Mouse (Mus musculus): ENCODE measurements at regions not wholly inside any gene's neighbourhood (a gene's known extent, or its start where the extent isn't known, plus 50 kb on each side); places are given as distances from the start of the nearest gene placed in this dataset.

GRCm38 (mm10) chr8:112212170-112212569 lies 197.3 kb upstream of the Gm6793 start:
- DNase-seq, result no peak

DNA sequence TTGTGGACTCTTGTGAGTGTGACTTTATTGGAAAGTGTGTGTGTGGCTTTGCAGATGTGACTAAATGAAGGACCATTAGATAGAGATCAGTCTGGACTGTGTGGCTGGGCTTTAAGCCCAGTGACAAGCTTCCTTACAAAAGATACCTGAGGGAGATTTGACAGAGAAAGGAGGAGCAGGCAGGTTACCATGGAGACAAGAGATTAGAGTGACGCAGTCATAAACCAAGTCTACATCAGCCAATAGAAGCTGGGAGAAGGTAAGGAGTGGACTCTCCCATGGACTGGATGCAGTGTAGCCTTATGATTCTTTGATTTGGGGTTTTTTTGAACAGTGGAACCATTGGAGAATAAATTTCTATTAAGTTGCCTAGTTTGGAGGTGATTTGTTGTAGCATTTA lies 181.6 kb upstream of the Gm6793 start:
- no peak for DNase-seq

DNA sequence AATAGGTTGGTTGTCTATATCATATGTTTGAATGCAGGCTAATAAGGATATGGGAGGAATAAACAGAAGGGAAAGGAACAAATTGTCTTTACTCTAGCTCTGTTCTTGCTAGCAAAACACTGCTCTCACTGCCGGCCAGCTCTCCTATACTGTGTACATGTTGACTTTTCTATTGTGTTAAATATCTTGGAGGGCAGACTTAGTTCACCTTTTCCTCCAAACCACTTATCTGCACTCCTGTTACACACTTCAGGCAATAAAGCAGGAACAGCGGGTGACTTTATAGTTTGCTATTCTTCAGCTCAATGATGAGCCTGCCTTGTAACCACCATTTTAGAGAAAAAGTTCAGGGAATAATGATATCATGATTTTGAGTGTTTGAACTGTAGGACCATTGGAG lies 181.0 kb upstream of the Gm6793 start:
- no peak for DNase-seq

- DNase-seq, result no peak
These were observed 177.0 kb upstream of the Gm6793 start for GRCm38 (mm10) chr8:112191846-112192245.

GRCm38 (mm10) chr8:112189698-112190097 lies 174.9 kb upstream of the Gm6793 start:
- DNase-seq, result no peak

DNA sequence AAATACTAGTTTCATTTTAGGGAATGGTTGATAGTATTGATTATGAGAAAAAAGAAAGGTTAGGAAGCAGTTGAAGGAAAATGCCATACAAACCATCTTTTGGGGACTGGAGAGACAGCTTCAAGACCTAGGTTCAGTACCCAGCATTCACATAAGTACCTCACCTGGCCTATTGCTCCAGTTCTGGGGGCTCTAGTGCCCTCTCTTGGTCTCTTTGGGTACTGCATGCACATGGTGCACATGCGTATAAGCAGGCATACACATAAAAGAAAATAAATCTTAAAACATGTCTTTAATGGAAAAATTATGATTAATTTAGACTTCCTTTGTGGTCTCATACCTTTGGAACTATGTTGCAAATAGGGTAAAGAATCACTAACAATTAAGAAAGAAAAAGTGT lies 155.3 kb upstream of the Gm6793 start:
- DNase-seq, result no peak

- no peak for DNase-seq
These were observed 141.8 kb upstream of the Gm6793 start for GRCm38 (mm10) chr8:112156656-112157055.

GRCm38 (mm10) chr8:112138924-112139323 lies 124.1 kb upstream of the Gm6793 start:
- peak in 1 of 2 experiments; percentile 1 for DNase-seq

- no peak for DNase-seq
These were observed 115.4 kb upstream of the Gm6793 start for GRCm38 (mm10) chr8:112130196-112130595.

DNA sequence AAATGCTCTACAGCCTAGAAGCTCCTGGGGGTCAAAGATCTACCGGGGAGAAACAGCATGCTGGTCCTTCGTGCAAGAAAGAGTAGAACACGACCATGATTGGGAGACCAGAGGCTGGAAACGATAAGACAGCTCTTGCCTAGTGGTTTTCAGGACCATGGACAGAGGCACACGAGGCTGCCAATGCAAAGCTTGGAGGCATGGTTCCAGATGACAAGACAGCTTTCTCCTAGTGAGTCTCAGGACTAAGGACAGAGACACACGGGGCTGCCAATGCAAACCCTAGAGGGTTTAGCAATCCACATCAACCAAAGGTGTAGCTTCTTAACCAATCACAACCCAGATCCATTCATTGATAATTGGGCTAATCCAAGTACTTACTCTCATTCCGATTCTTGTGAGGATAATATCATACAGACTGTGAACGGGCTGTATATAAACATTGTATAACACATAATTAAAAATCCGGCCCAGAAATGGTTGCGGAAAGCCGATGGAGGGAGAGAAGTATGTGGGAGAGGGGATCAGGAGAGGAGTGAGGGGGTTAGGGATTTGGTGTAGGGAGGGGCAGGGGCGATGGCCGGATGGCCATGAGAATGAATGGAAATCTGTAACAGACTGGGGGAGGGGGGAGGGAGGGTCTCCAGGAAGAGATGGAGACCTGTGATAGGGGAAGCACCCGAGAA lies 114.1 kb upstream of the Gm6793 start:
- peak; percentile 20 to 49 for DNase-seq

- peak; percentile 40 to 52 for DNase-seq
These were observed 97.1 kb upstream of the Gm6793 start for GRCm38 (mm10) chr8:112111950-112112349.

- DNase-seq, result peak; percentile 62 to 77
These were observed 83.2 kb upstream of the Gm6793 start for GRCm38 (mm10) chr8:112097883-112098635.

GRCm38 (mm10) chr8:112094881-112095280 lies 80.0 kb upstream of the Gm6793 start:
- DNase-seq, result no peak

GRCm38 (mm10) chr8:112093554-112093953 lies 78.7 kb upstream of the Gm6793 start:
- no peak for DNase-seq

DNA sequence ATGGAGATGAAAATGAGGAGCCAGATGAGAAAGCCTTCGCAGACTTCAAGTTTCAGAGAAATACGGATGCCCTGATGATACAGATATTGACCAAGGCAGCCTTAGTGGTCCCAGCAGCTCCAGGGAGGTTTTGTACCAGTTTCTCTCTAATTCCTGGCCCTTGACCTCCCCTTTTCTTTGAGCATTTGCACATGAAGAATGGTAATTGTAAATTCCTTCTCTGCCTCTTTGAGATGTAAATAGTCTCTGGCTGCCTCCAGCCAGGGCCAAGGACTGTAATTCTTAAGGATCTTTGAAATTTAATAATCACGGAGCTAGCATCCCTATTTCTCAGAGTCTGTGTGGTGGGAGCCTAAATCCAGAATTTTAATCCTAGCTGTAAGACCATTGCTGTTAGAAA lies 78.0 kb upstream of the Gm6793 start:
- DNase-seq, result no peak

GRCm38 (mm10) chr8:112078621-112079020 lies 63.8 kb upstream of the Gm6793 start:
- DNase-seq, result no peak

GRCm38 (mm10) chr8:112072205-112072604 lies 57.4 kb upstream of the Gm6793 start:
- DNase-seq, result no peak

DNA sequence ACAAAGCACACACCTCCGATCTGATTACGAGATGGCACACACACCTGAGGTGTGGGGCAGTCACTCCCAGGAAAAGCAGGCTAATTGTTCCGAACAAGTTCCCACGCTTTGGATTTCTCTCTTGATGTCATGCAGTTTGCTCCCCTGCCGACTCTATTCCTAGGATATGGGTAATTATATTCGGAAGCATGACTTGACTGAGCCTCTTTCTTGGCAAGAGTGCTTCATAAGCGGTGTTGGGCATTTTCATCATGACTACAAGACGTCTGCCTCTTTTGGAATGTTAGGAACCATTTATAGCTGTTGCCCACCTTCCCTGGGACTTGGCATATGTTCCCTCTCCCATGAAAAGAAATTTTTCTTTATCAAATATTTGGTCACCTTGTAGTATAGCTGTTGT lies 55.4 kb upstream of the Gm6793 start:
- no peak for DNase-seq

Data from heart, adult 18-20 months (tissue).